Mouse (Mus musculus) ovary, postnatal 10 days (tissue): Measurements from ENCODE around the gene Ltbp2.

ENCODE experiments used
- DNase-seq: peaks from one replicate; pipeline ENCODE4 v3.0.0; 2022; ENCODE audit warnings: low spot score

Gene Ltbp2

GRCm38 (mm10) chr12:84880091-84880490 is 3.8 kb upstream of the Ltbp2 start:
- no peak for DNase-seq

GRCm38 (mm10) chr12:84875761-84876480 is 411 bp downstream of the Ltbp2 start:
- no peak for DNase-seq

- DNase-seq: no peak
These were observed 2.9 kb downstream of the Ltbp2 start for GRCm38 (mm10) chr12:84873434-84873833.

- no peak for DNase-seq
These were observed 4.0 kb downstream of the Ltbp2 start for GRCm38 (mm10) chr12:84872310-84872709.

GRCm38 (mm10) chr12:84865431-84865830 is 10.9 kb downstream of the Ltbp2 start:
- DNase-seq: no peak

GRCm38 (mm10) chr12:84864801-84865200 is 11.5 kb downstream of the Ltbp2 start:
- no peak for DNase-seq

GRCm38 (mm10) chr12:84863196-84863595 is 13.1 kb downstream of the Ltbp2 start:
- no peak for DNase-seq

- no peak for DNase-seq
These were observed 14.0 kb downstream of the Ltbp2 start for GRCm38 (mm10) chr12:84862136-84862910.

GRCm38 (mm10) chr12:84858149-84859113 is 17.9 kb downstream of the Ltbp2 start:
- DNase-seq: no peak

- no peak for DNase-seq
These were observed 18.6 kb downstream of the Ltbp2 start for GRCm38 (mm10) chr12:84857706-84858105.

- DNase-seq: no peak
These were observed 19.8 kb downstream of the Ltbp2 start for GRCm38 (mm10) chr12:84856532-84856931.

- no peak for DNase-seq
These were observed 21.2 kb downstream of the Ltbp2 start for GRCm38 (mm10) chr12:84855084-84855625.

GRCm38 (mm10) chr12:84854392-84855033 is 21.8 kb downstream of the Ltbp2 start:
- no peak for DNase-seq

- no peak for DNase-seq
These were observed 24.8 kb downstream of the Ltbp2 start for GRCm38 (mm10) chr12:84851403-84852040.

- DNase-seq: no peak
These were observed 28.4 kb downstream of the Ltbp2 start for GRCm38 (mm10) chr12:84847882-84848281.

GRCm38 (mm10) chr12:84847480-84847879 is 28.9 kb downstream of the Ltbp2 start:
- DNase-seq: no peak

GRCm38 (mm10) chr12:84846594-84847014 is 29.7 kb downstream of the Ltbp2 start:
- no peak for DNase-seq

GRCm38 (mm10) chr12:84842706-84843105 is 33.6 kb downstream of the Ltbp2 start:
- no peak for DNase-seq

GRCm38 (mm10) chr12:84841158-84842140 is 34.9 kb downstream of the Ltbp2 start:
- DNase-seq: no peak

GRCm38 (mm10) chr12:84840734-84841133 is 35.6 kb downstream of the Ltbp2 start:
- no peak for DNase-seq
